Mouse (Mus musculus): ENCODE data around the gene Hormad2.

- no peak for TF ChIP-seq POLR2A (IDR thresholded peaks at IDR 0.05; ENCODE audit: insufficient read depth, low read depth, low read length)
- no peak for TF ChIP-seq CTCF (IDR thresholded peaks at IDR 0.05; ENCODE audit: insufficient read depth, low read depth, low read length)
These were observed 121.5 kb downstream of the Hormad2 start for GRCm38 (mm10) chr11:4319212-4319955.

All from olfactory bulb, adult 2 months (tissue).